Mouse (Mus musculus): Measurements from ENCODE around the gene Sfxn2. TPM values are rescaled to one million over a fixed set of nuclear protein-coding genes. Genes with fewer than 3 reads are reported as not detected.

Gene Sfxn2
- polyA plus RNA-seq, 1 experiment from 2014 or later = 11.7 TPM

- Histone ChIP-seq H3K27me3 (replicated peaks) (no peaks in the 10 kb centered on the region), H3K27ac (no peak overlapping the region), H3K9me3 (no peaks in the 10 kb centered on the region), H3K4me1 (peaks cover 39% of the 10 kb centered on the region), H3K4me3 (no peak overlapping the region), H3K4me2 (no peak overlapping the region), H3K36me3 (replicated peaks) (no peaks in the 10 kb centered on the region), H3K9ac (no peak overlapping the region)
- 74% methylated on average over 10 of the region's 10 CpGs for WGBS
- no peak for ATAC-seq (replicated peaks)
These were observed 52.4 kb downstream of the Sfxn2 start for GRCm38 (mm10) chr19:46625519-46625918.

- no peaks in the 10 kb centered on the region for H3K27me3 ChIP-seq (replicated peaks)
- peaks cover 12% of the 10 kb centered on the region for H3K4me1 ChIP-seq
- no peak overlapping the region for H3K4me2 ChIP-seq
- 87% methylated on average over 10 of the region's 10 CpGs for WGBS
- no peak overlapping the region for H3K27ac ChIP-seq
- H3K4me3 ChIP-seq = no peak overlapping the region
- H3K36me3 ChIP-seq (replicated peaks) = no peaks in the 10 kb centered on the region
- ATAC-seq (replicated peaks) = no peak
- H3K9ac ChIP-seq = no peak overlapping the region
- no peaks in the 10 kb centered on the region for H3K9me3 ChIP-seq
These were observed 55.2 kb downstream of the Sfxn2 start for GRCm38 (mm10) chr19:46628403-46628802.

GRCm38 (mm10) chr19:46629807-46630206 is 56.6 kb downstream of the Sfxn2 start:
- ATAC-seq (replicated peaks) = no peak
- no peak overlapping the region for H3K4me3 ChIP-seq
- no peaks in the 10 kb centered on the region for H3K4me1 ChIP-seq
- 74% methylated on average over 9 of the region's 9 CpGs for WGBS
- no peak overlapping the region for H3K9ac ChIP-seq
- H3K27ac ChIP-seq = no peak overlapping the region
- no peak overlapping the region for H3K4me2 ChIP-seq
- H3K27me3 ChIP-seq (replicated peaks) = no peaks in the 10 kb centered on the region
- H3K36me3 ChIP-seq (replicated peaks) = no peaks in the 10 kb centered on the region
- no peaks in the 10 kb centered on the region for H3K9me3 ChIP-seq

GRCm38 (mm10) chr19:46631637-46632036 is 58.5 kb downstream of the Sfxn2 start:
- WGBS = 76% methylated on average over 9 of the region's 9 CpGs
- H3K9ac ChIP-seq = no peak overlapping the region
- H3K27ac ChIP-seq = no peak overlapping the region
- H3K4me3 ChIP-seq = no peak overlapping the region
- H3K36me3 ChIP-seq (replicated peaks) = no peaks in the 10 kb centered on the region
- H3K4me2 ChIP-seq = no peak overlapping the region
- no peaks in the 10 kb centered on the region for H3K27me3 ChIP-seq (replicated peaks)
- no peaks in the 10 kb centered on the region for H3K9me3 ChIP-seq
- H3K4me1 ChIP-seq = peaks cover 9% of the 10 kb centered on the region; the same call in 1 of the 2 replicates
- ATAC-seq (replicated peaks) = no peak

- H3K27ac ChIP-seq = no peak overlapping the region
- H3K36me3 ChIP-seq (replicated peaks) = 0 out of 2 replicates have a peak, but pooled peaks cover 3% of the 10 kb centered on the region
- no peaks in the 10 kb centered on the region for H3K27me3 ChIP-seq (replicated peaks)
- no peak overlapping the region for H3K4me2 ChIP-seq
- no peak overlapping the region for H3K9ac ChIP-seq
- no peak overlapping the region for H3K4me3 ChIP-seq
- H3K9me3 ChIP-seq = no peaks in the 10 kb centered on the region
- 70% methylated on average over 9 of the region's 9 CpGs for WGBS
- ATAC-seq (replicated peaks) = no peak
- peaks cover 20% of the 10 kb centered on the region; the same call in 1 of the 2 replicates for H3K4me1 ChIP-seq
These were observed 62.6 kb downstream of the Sfxn2 start for GRCm38 (mm10) chr19:46635766-46636165.

GRCm38 (mm10) chr19:46637598-46637997 is 64.4 kb downstream of the Sfxn2 start:
- ATAC-seq (replicated peaks) = no peak
- WGBS = 75% methylated on average over 6 of the region's 6 CpGs
- H3K4me2 ChIP-seq = no peak overlapping the region

GRCm38 (mm10) chr19:46639053-46639452 is 65.9 kb downstream of the Sfxn2 start:
- no peak for ATAC-seq (replicated peaks)
- H3K27ac ChIP-seq = no peak overlapping the region
- H3K36me3 ChIP-seq (replicated peaks) = 0 out of 2 replicates have a peak, but pooled peaks cover 3% of the 10 kb centered on the region
- no peaks in the 10 kb centered on the region for H3K27me3 ChIP-seq (replicated peaks)
- no peak overlapping the region for H3K9ac ChIP-seq
- no peak overlapping the region for H3K4me2 ChIP-seq
- no peak overlapping the region for H3K4me3 ChIP-seq
- no peaks in the 10 kb centered on the region for H3K9me3 ChIP-seq
- peaks cover 47% of the 10 kb centered on the region for H3K4me1 ChIP-seq

More at GRCm38 (mm10) chr19:46637598-46637997, 64.4 kb downstream of the Sfxn2 start:
- no peaks in the 10 kb centered on the region for H3K27me3 ChIP-seq (replicated peaks)
- 0 out of 2 replicates have a peak, but pooled peaks cover 3% of the 10 kb centered on the region for H3K36me3 ChIP-seq (replicated peaks)
- peaks cover 38% of the 10 kb centered on the region for H3K4me1 ChIP-seq
- no peaks in the 10 kb centered on the region for H3K9me3 ChIP-seq
- H3K9ac ChIP-seq = no peak overlapping the region
- H3K27ac ChIP-seq = peak overlapping the region; percentile 18; the same call in 1 of the 2 replicates
- H3K4me3 ChIP-seq = no peak overlapping the region

GRCm38 (mm10) chr19:46639496-46639895 is 66.3 kb downstream of the Sfxn2 start:
- Histone ChIP-seq H3K36me3 (replicated peaks) (0 out of 2 replicates have a peak, but pooled peaks cover 3% of the 10 kb centered on the region), H3K9me3 (no peaks in the 10 kb centered on the region), H3K27ac (no peak overlapping the region), H3K4me2 (no peak overlapping the region), H3K4me1 (peaks cover 51% of the 10 kb centered on the region), H3K27me3 (replicated peaks) (no peaks in the 10 kb centered on the region), H3K9ac (no peak overlapping the region), H3K4me3 (no peak overlapping the region)
- WGBS = 93% methylated on average over 14 of the region's 14 CpGs
- ATAC-seq (replicated peaks) = no peak

- no peak overlapping the region for H3K4me2 ChIP-seq
- no peak for ATAC-seq (replicated peaks)
- peaks cover 63% of the 10 kb centered on the region for H3K4me1 ChIP-seq
- H3K9ac ChIP-seq = no peak overlapping the region
- H3K4me3 ChIP-seq = no peak overlapping the region
- H3K36me3 ChIP-seq (replicated peaks) = 0 out of 2 replicates have a peak, but pooled peaks cover 3% of the 10 kb centered on the region
- H3K27ac ChIP-seq = peak overlapping the region; percentile 55; the same call in 1 of the 2 replicates
- H3K9me3 ChIP-seq = no peaks in the 10 kb centered on the region
- 90% methylated on average over 8 of the region's 8 CpGs for WGBS
- no peaks in the 10 kb centered on the region for H3K27me3 ChIP-seq (replicated peaks)
These were observed 67.6 kb downstream of the Sfxn2 start for GRCm38 (mm10) chr19:46640780-46641179.

- no peaks in the 10 kb centered on the region for H3K9me3 ChIP-seq
- H3K4me3 ChIP-seq = no peak overlapping the region
- no peak overlapping the region for H3K9ac ChIP-seq
- H3K4me1 ChIP-seq = peaks cover 59% of the 10 kb centered on the region
- H3K36me3 ChIP-seq (replicated peaks) = 0 out of 2 replicates have a peak, but pooled peaks cover 3% of the 10 kb centered on the region
- ATAC-seq (replicated peaks) = no peak
- no peaks in the 10 kb centered on the region for H3K27me3 ChIP-seq (replicated peaks)
- peak overlapping the region; percentile 55 for H3K27ac ChIP-seq
- 66% methylated on average over 19 of the region's 19 CpGs for WGBS
- H3K4me2 ChIP-seq = no peak overlapping the region
These were observed 68.4 kb downstream of the Sfxn2 start for GRCm38 (mm10) chr19:46641420-46642085.

GRCm38 (mm10) chr19:46642136-46642753 is 69.1 kb downstream of the Sfxn2 start:
- 0 out of 2 replicates have a peak, but pooled peaks cover 3% of the 10 kb centered on the region for H3K36me3 ChIP-seq (replicated peaks)
- H3K4me2 ChIP-seq = no peak overlapping the region
- no peak for ATAC-seq (replicated peaks)
- 65% methylated on average over 22 of the region's 22 CpGs for WGBS
- H3K4me3 ChIP-seq = no peak overlapping the region
- H3K4me1 ChIP-seq = peaks cover 53% of the 10 kb centered on the region
- H3K27me3 ChIP-seq (replicated peaks) = no peaks in the 10 kb centered on the region
- no peak overlapping the region for H3K9ac ChIP-seq
- H3K9me3 ChIP-seq = no peaks in the 10 kb centered on the region
- peak overlapping the region; percentile 55 for H3K27ac ChIP-seq

- H3K27me3 ChIP-seq (replicated peaks) = no peaks in the 10 kb centered on the region
- ATAC-seq (replicated peaks) = no peak
- 81% methylated on average over 5 of the region's 5 CpGs for WGBS
These were observed 70.1 kb downstream of the Sfxn2 start for GRCm38 (mm10) chr19:46643236-46643635.

More at GRCm38 (mm10) chr19:46643236-46643635, 70.1 kb downstream of the Sfxn2 start:
- H3K4me1 ChIP-seq = peaks cover 50% of the 10 kb centered on the region
- H3K4me3 ChIP-seq = no peak overlapping the region
- 0 out of 2 replicates have a peak, but pooled peaks cover 3% of the 10 kb centered on the region for H3K36me3 ChIP-seq (replicated peaks)
- H3K9me3 ChIP-seq = no peaks in the 10 kb centered on the region
- no peak overlapping the region for H3K9ac ChIP-seq
- no peak overlapping the region for H3K4me2 ChIP-seq
- H3K27ac ChIP-seq = no peak overlapping the region

Measured in midbrain, embryonic 15.5 days (tissue).